ENCODE assay signal across 7 mouse cellular contexts in genomic region chr2:93891611-93892280, GRCm38 (mm10). TPM values are rescaled to one million over a fixed set of nuclear protein-coding genes. Genes with fewer than 3 reads are reported as not detected.
DNase-seq lines count a peak whose midpoint lies in the region; ATAC-seq and TF ChIP-seq lines count a peak whose summit lies in the region.

No protein-coding gene starts in this region.

- intact Hi-C loops in heart, postnatal 10 days (cut with DNase I) = no loop called here

- WGBS in liver, postnatal 0 days (ENCODE audit: insufficient replicate concordance) = 22% methylated on average over 9 of the region's 9 CpGs

- no peak overlapping the region for H3K9ac ChIP-seq in liver, postnatal 0 days (replicated peaks)

- peak; percentile 78 for ATAC-seq in liver, postnatal 0 days

- peak overlapping the region; percentile 76 for H3K27ac ChIP-seq in layer of hippocampus, adult 2 months
- H3K27ac ChIP-seq in liver, postnatal 0 days (ENCODE audit: low read depth) = peak overlapping the region; percentile 22; the same call in 1 of the 2 replicates

- no peaks in the 10 kb centered on the region for H3K36me3 ChIP-seq in liver, postnatal 0 days (replicated peaks; ENCODE audit: insufficient read depth, low read length)

- H3K4me3 ChIP-seq in layer of hippocampus, adult 2 months = no peak overlapping the region
- H3K4me3 ChIP-seq in liver, postnatal 0 days (ENCODE audit: low read depth, low read length) = no peak overlapping the region

- H3K4me1 ChIP-seq in liver, postnatal 0 days (ENCODE audit: insufficient read depth) = no peaks in the 10 kb centered on the region

- TF ChIP-seq CTCF in layer of hippocampus, adult 2 months (conservative IDR thresholded peaks at IDR 0.05) = no peak
- no peak for TF ChIP-seq CTCF in liver, postnatal 0 days (IDR thresholded peaks at IDR 0.05; ENCODE audit: low read depth)

- no peaks in the 10 kb centered on the region for H3K9me3 ChIP-seq in liver, postnatal 0 days (ENCODE audit: low read length)

- peak; percentile 59 for DNase-seq in adrenal gland, postnatal 10 days
- peak; percentile 63 for DNase-seq in embryo, embryonic 11 days
- DNase-seq in heart, postnatal 10 days = peak; percentile 42 to 56
- DNase-seq in layer of hippocampus, adult 2 months (ENCODE audit: low spot score in 2 of 2) = peak; percentile 64 to 74
- peak; percentile 43 for DNase-seq in liver, postnatal 0 days
- DNase-seq in retina, postnatal 7 days (ENCODE audit: low read depth, low spot score) = peak; percentile 49
- DNase-seq in testis, postnatal 14 days (ENCODE audit: low spot score) = no peak

- H3K27me3 ChIP-seq in liver, postnatal 0 days (ENCODE audit: insufficient read depth, low read length) = no peaks in the 10 kb centered on the region

- TF ChIP-seq EP300 in liver, postnatal 0 days (IDR thresholded peaks at IDR 0.05; ENCODE audit: low read depth) = no peak

- no peak overlapping the region for H3K4me2 ChIP-seq in liver, postnatal 0 days (ENCODE audit: low read depth, low read length)

RNA-seq across cellular contexts. Expression of gene Accsl, which starts 22.8 kb away (rescaled TPM):
- total RNA-seq in adrenal gland, postnatal 10 days (2021) = 1 to 10 TPM; 1.3 to 1.4 TPM
- under 1 TPM in 1 of 2 experiments, not detected in 1; 0.24 TPM for total RNA-seq in heart, postnatal 10 days (2021)
- total RNA-seq in layer of hippocampus, adult 2 months (2021) = under 1 TPM in 1 of 2 experiments, not detected in 1; 0.54 TPM
- 0.13 TPM in 1 of 2 replicates, not detected in the other for polyA plus RNA-seq in liver, postnatal 0 days (2015; fragmentation: Nextera tagmentation; extraction: Ambion mirVana)

RNA-seq across cellular contexts. Expression of gene Accs, which starts 42.0 kb away (rescaled TPM):
- 10 to 100 TPM; 13.8 to 14.2 TPM for total RNA-seq in adrenal gland, postnatal 10 days (2021)
- total RNA-seq in heart, postnatal 10 days (2021) = 1 to 10 TPM; 5.4 to 7.6 TPM
- total RNA-seq in layer of hippocampus, adult 2 months (2021) = 1 to 10 TPM; 3.0 to 3.5 TPM
- polyA plus RNA-seq in liver, postnatal 0 days (2015; fragmentation: Nextera tagmentation; extraction: Ambion mirVana) = 1.3 and 1.6 TPM in 2 replicates
